Mouse (Mus musculus) ES-E14 (cell line): Measurements from ENCODE around the gene Uts2b.

Source experiments
- CHD2 ChIP-seq: IDR thresholded peaks from 2 replicates; pipeline ENCODE4 v1.6.1; 2014; ENCODE audit warnings: mild to moderate bottlenecking, low read depth, low read length, inconsistent platforms
- HCFC1 ChIP-seq: IDR thresholded peaks from 2 replicates; pipeline ENCODE4 v1.6.1; 2012; ENCODE audit warnings: low read length, inconsistent platforms, borderline replicate concordance; ENCODE audit not compliant: insufficient read depth
- ZC3H11A ChIP-seq: IDR thresholded peaks from 2 replicates; pipeline ENCODE4 v1.6.1; 2012; ENCODE audit warnings: low read depth, mild to moderate bottlenecking, inconsistent platforms, low read length, borderline replicate concordance
- ZNF384 ChIP-seq: IDR thresholded peaks from 2 replicates; pipeline ENCODE4 v1.6.1; 2012; ENCODE audit warnings: low read depth, low read length, inconsistent platforms

DNA sequence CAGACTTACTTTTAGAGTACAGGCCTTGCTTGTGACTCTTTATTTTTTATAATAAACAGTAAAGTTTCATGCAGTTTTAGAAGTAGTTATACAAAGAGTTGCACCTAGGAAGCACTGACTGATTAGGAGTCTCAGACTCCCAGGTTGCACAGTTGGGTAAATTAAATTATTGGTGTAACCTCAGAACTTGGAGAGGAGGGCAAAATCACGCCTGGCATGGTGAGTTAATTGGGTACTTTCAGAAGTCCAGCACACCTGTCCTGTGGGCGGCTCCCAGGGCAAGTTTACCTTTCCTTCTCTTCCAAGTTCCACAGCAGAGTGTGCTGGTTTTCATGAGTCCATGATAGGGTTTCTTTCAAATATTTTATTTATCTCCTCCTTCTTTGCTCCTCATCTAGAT, 21.8 kb upstream of the Uts2b start:
- TF ChIP-seq ZC3H11A (no peak), ZNF384 (no peak), CHD2 (no peak), HCFC1 (no peak)
